Mouse (Mus musculus) liver, embryonic 13.5 days (tissue): Measurements from ENCODE around the gene Chmp5. TPM values are rescaled to one million over a fixed set of nuclear protein-coding genes. Genes with fewer than 3 reads are reported as not detected.

Source experiments
- ATAC-seq: fragments of 200-750 bp; cut with Nextera tagmentation; 2 replicates; pipeline ENCODE4 v1.8.0; 2017; ENCODE audit warnings: low read depth, mild to moderate bottlenecking, moderate number of reproducible peaks, moderate library complexity
- DNase-seq: peaks from one replicate; pipeline ENCODE4 v3.0.0; 2022
- H3K27ac ChIP-seq: fragments of 300-500 bp; sonication (generic); 2 replicates; pipeline ENCODE4 v1.5.1; 2015; ENCODE audit warnings: moderate library complexity, mild to moderate bottlenecking, inconsistent platforms
- H3K27me3 ChIP-seq: fragments of 300-500 bp; sonication (generic); 2 replicates; pipeline ENCODE4 v1.6.1; 2015; ENCODE audit warnings: mild to moderate bottlenecking, inconsistent platforms
- H3K36me3 ChIP-seq: fragments of 300-500 bp; sonication (generic); 2 replicates; pipeline ENCODE4 v1.6.1; 2015; ENCODE audit warnings: mild to moderate bottlenecking, inconsistent platforms
- H3K4me1 ChIP-seq: fragments of 300-500 bp; sonication (generic); replicated peaks from 2 replicates; pipeline ENCODE4 v1.6.1; 2015; ENCODE audit warnings: inconsistent platforms
- H3K4me2 ChIP-seq: fragments of 300-500 bp; sonication (generic); 2 replicates; pipeline ENCODE4 v1.6.1; 2015; ENCODE audit warnings: inconsistent platforms, mild to moderate bottlenecking, moderate library complexity
- H3K4me3 ChIP-seq: fragments of 300-500 bp; sonication (generic); replicated peaks from 2 replicates; pipeline ENCODE4 v1.5.1; 2015; ENCODE audit warnings: mild to moderate bottlenecking, inconsistent platforms
- H3K9ac ChIP-seq: fragments of 300-500 bp; sonication (generic); 2 replicates; pipeline ENCODE4 v1.6.1; 2015; ENCODE audit warnings: mild to moderate bottlenecking, inconsistent platforms
- H3K9me3 ChIP-seq: fragments of 300-500 bp; sonication (generic); replicated peaks from 2 replicates; pipeline ENCODE4 v1.6.1; 2016; ENCODE audit warnings: inconsistent platforms
- WGBS: fragments of 180-500 bp; shearing (Covaris S2); methylation state at CpG from one replicate; pipeline ENCODE4 v1.1.7; 2015; ENCODE audit not compliant: insufficient replicate concordance; 5-methylcytosine and 5-hydroxymethylcytosine counted together
- polyA plus RNA-seq: library from polyadenylated mRNA; unstranded; fragments of >200 nt; fragmentation: Nextera tagmentation; extraction: Ambion mirVana; gene quantifications from 2 replicates; pipeline ENCODE4 v1.2.1, GENCODE M21; 2015

The Chmp5 gene
- polyA plus RNA-seq, result 48.7 and 57.4 TPM in 2 replicates

DNA sequence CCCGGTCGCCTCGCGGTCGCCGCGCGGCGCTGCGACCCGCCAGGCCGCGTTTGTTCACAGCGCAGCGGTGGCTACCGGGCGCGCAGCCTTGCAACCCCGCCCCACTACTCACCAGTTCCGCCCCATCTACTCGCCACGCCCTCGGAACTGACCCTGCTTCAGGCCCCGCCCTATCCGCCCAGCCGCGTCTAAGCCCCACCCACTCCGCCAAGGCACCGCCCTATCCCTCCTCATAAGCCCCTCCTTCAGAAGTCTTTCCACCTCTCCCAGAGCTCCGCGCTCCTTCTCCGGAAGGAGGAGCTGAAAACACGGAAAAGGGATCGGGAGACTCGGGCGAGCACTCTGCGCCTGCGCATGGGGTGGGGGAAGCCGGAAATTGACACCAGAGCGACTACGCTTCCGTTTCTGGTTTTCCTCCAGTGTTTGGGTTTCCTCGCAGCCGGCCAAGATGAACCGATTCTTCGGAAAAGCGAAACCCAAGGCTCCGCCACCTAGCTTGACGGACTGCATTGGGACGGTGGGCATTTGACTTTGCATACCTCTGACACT lies at the start of gene Chmp5, which contains the start of gene Bag1:
Gene Chmp5, plus strand, starts transcription at position 248 of the 549 bp plus-strand sequence.
Gene Bag1, minus strand, starts transcription at position 135 of the 549 bp plus-strand sequence.
- H3K36me3 ChIP-seq, result peaks cover 53% of the 10 kb centered on the region
- H3K27ac ChIP-seq, result peak within 1 kb of the TSS; percentile 94
- under 1% methylated on average over 36 of the region's 50 CpGs for WGBS
- H3K4me2 ChIP-seq, result peak within 1 kb of the TSS; percentile 85
- H3K27me3 ChIP-seq, result no peaks in the 10 kb centered on the region
- peaks cover 46% of the 10 kb centered on the region for H3K4me1 ChIP-seq
- DNase-seq (peak; percentile 99), ATAC-seq (peak; percentile 94)
- peak within 1 kb of the TSS; percentile 97 for H3K4me3 ChIP-seq
- no peaks in the 10 kb centered on the region for H3K9me3 ChIP-seq
- peak within 1 kb of the TSS; percentile 96 for H3K9ac ChIP-seq

DNA sequence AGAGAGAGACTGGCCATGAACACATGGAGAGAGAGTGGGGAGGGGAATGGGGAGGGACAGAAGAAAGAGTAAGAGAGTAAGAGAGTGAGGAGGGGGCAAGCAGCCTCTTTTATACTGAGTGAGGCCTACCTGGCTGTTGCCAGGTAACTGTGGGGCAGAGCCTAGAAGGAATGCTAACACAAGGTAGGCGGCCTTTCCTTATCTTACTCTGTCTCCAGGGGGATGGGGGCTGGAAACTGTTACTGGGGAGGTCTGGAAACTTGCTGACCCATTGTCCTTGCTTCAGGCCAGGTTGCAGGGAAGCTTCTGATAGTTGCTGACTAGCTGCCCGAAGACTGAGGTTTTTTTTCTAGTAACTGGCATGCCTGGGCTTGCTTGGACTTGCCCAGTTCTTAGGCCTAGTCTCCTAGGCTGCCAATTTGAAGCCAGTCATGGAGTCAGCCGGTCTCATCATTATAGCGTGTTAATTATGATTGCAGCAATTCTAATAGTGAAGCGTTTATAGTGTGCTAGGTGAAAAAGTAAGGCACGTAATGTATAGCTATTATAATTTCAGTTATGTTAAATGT lies 49.6 kb upstream of the Chmp5 start:
- Histone ChIP-seq H3K36me3 (no peaks in the 10 kb centered on the region), H3K27ac (no peak overlapping the region), H3K9me3 (no peaks in the 10 kb centered on the region), H3K9ac (no peak overlapping the region), H3K4me1 (peaks cover 19% of the 10 kb centered on the region), H3K27me3 (no peaks in the 10 kb centered on the region), H3K4me2 (no peak overlapping the region), H3K4me3 (no peak overlapping the region)
- DNase-seq (no peak), ATAC-seq (no peak)
- 78% methylated on average over 6 of the region's 6 CpGs for WGBS

DNA sequence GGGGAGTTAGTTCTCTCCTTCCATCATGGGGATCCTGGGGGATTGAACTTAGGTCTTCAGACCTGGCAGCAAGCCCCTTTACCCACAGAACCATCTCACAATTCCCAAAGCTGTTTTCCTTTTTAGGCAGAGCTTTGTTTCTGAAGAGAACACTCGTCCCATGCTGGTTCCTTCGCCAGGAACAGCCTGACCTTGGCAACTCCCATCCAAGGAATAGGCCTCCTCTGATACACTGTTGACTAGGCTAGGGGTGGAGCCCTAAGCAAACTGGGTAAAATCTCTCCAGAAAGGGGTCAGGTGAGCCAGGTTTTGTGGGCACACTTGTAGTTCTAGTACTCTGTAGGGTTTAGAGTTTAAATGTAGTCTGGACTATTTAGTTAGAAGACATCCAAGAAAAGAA lies 48.9 kb upstream of the Chmp5 start:
- Histone ChIP-seq H3K4me2 (no peak overlapping the region), H3K27ac (no peak overlapping the region), H3K9me3 (no peaks in the 10 kb centered on the region), H3K4me3 (no peak overlapping the region), H3K27me3 (no peaks in the 10 kb centered on the region), H3K36me3 (no peaks in the 10 kb centered on the region), H3K4me1 (peaks cover 19% of the 10 kb centered on the region), H3K9ac (no peak overlapping the region)
- DNase-seq, result no peak
- WGBS, result 70% methylated on average over 2 of the region's 2 CpGs
- no peak for ATAC-seq

DNA sequence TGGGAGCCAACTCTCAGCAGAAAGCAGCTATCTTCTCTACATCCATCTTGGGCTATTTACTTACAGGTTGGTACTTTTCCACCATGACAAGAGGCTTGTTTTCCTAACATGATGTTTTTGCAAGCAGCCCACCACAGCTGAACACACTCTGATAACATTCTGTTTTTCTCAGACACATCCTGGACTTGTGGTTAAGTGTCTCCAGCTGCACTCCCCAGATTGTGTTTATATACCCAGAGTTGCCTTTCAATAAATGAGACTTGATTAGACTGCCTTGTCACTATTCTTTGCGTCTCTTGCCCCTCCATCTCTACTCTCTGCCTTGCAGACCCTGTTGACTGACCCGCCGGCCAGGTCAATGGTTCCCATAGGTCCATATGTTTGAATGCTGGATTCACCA lies 48.1 kb upstream of the Chmp5 start:
- Histone ChIP-seq H3K36me3 (no peaks in the 10 kb centered on the region), H3K4me2 (no peak overlapping the region), H3K9me3 (no peaks in the 10 kb centered on the region), H3K4me3 (no peak overlapping the region), H3K27ac (peak overlapping the region; percentile 53), H3K4me1 (peaks cover 19% of the 10 kb centered on the region), H3K27me3 (no peaks in the 10 kb centered on the region), H3K9ac (no peak overlapping the region)
- ATAC-seq (peak; percentile 52; the same call in 1 of the 2 replicates), DNase-seq (no peak)
- WGBS, result 65% methylated on average over 3 of the region's 3 CpGs

DNA sequence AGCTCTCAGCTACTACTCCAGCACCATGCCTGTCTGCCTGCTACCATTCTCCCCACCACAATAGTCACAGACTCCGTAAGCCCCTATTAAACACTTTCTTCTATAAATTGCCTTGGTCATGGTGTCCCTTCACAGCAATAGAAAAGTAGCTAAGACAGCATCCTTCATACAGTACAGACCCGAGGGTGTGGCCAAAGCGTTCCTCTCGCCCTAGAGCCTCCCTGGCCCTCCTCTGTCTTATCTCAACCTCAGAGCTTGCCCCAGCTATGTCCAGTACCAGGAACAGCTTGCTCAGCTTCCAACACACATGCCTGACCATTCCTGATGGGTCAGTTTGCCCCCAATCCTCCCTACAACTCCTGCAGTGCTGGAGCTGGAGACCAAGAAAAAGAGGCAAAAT lies 47.6 kb upstream of the Chmp5 start:
- Histone ChIP-seq H3K27me3 (no peaks in the 10 kb centered on the region), H3K4me2 (no peak overlapping the region), H3K9ac (no peak overlapping the region), H3K4me1 (peaks cover 19% of the 10 kb centered on the region), H3K9me3 (no peaks in the 10 kb centered on the region), H3K27ac (peak overlapping the region; percentile 29; the same call in 1 of the 2 replicates), H3K36me3 (no peaks in the 10 kb centered on the region), H3K4me3 (no peak overlapping the region)
- DNase-seq (no peak), ATAC-seq (peak; percentile 80)
- 59% methylated on average over 4 of the region's 4 CpGs for WGBS

DNA sequence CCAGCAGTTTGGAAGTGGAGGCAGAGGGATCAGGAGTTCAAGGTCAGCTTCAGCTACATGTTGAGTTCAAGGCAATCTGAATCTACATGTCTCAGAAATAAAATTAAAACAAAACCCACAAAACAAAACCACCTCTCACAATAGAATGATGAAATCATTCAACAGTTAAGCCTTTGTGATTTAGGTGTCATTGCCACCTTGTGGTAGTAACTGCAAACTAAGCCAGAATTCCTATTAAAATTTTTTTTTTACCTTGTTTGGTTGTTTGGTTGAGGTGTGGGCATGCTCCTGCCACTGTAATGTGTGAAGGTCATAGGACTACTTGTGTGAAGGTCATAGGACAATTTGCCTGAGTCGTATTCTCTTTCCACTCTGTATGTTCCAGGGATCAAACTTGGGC lies 41.9 kb upstream of the Chmp5 start:
- no peak overlapping the region for H3K4me3 ChIP-seq
- peaks cover 4% of the 10 kb centered on the region; the same call in 1 of the 2 replicates for H3K4me1 ChIP-seq
- no peak overlapping the region for H3K9ac ChIP-seq
- H3K4me2 ChIP-seq, result no peak overlapping the region
- DNase-seq (no peak), ATAC-seq (no peak)
- no peaks in the 10 kb centered on the region for H3K27me3 ChIP-seq
- no peak overlapping the region for H3K27ac ChIP-seq
- H3K9me3 ChIP-seq, result no peaks in the 10 kb centered on the region
- 45% methylated on average over 1 of the region's 1 CpGs for WGBS
- H3K36me3 ChIP-seq, result no peaks in the 10 kb centered on the region

DNA sequence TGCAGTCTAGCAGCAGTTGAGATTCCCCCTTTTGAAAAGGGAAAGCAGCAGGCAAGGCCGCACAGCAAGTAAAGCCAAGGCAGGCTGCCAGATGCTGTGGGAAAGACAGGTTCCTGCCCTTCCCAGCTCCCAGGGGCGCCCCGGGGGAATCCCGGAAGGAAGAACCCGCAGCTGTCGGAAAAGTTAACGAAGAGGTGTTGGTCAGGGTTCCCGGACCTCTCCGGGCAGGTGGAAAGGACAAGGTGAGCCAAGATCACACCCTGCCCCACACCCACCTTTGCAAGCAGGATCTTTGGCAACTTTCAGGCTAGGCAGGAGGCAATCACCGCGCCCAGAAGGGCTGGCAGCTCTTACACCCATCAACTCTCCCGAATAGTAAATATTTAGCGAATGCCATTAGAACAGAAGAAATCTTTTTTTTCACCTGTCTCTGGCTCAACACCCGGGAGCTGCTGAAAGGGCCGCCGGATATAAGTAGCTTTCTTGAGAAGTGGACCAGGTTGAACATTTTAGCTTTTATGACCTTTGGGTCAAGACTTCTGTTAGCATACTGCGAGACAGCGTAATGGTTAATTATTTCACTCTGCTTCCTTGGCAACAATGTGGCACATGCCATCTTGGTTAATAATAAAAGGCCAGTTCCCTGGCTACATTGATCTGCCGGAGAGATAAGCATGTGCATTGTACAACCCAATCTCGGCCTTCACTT lies 39.8 kb upstream of the Chmp5 start:
- Histone ChIP-seq H3K36me3 (no peaks in the 10 kb centered on the region), H3K27me3 (no peaks in the 10 kb centered on the region), H3K9me3 (no peaks in the 10 kb centered on the region), H3K9ac (no peak overlapping the region), H3K4me3 (no peak overlapping the region), H3K27ac (no peak overlapping the region), H3K4me2 (peak overlapping the region; percentile 21; the same call in 1 of the 2 replicates), H3K4me1 (peaks cover 4% of the 10 kb centered on the region; the same call in 1 of the 2 replicates)
- no peak for DNase-seq
- no peak for ATAC-seq
- 42% methylated on average over 20 of the region's 20 CpGs for WGBS

DNA sequence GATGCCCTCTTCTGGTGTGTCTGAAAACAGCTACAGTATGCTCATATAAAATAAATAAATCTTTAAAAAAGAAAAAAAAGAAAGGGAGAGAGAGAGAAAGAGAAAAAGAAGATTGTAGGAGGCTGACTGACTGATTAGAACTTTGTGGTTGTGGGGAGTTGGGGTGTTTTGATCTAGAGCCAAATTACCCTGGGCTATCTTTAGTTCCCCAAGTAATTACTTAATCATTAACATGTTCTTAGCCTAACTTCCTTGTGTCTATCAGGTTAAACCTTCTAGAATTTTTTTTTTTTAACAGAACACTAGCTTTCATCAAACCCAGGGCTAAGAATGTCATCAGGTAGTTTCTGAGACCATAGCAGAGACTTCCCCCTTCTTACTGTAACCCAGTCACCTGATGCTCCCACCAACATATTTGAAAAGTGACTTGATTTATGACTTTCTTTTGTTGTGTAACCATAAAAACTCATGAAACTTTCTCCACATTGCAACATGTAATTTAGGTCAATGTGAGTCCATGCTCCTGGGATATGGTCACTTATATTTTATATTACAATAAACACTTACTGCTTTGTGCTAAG lies 33.8 kb upstream of the Chmp5 start:
- H3K4me3 ChIP-seq, result no peak overlapping the region
- H3K27me3 ChIP-seq, result no peaks in the 10 kb centered on the region
- H3K9ac ChIP-seq, result no peak overlapping the region
- H3K27ac ChIP-seq, result no peak overlapping the region
- no peak for DNase-seq
- H3K4me1 ChIP-seq, result peaks cover 5% of the 10 kb centered on the region
- H3K4me2 ChIP-seq, result no peak overlapping the region
- ATAC-seq, result no peak
- no peaks in the 10 kb centered on the region for H3K36me3 ChIP-seq
- H3K9me3 ChIP-seq, result no peaks in the 10 kb centered on the region

DNA sequence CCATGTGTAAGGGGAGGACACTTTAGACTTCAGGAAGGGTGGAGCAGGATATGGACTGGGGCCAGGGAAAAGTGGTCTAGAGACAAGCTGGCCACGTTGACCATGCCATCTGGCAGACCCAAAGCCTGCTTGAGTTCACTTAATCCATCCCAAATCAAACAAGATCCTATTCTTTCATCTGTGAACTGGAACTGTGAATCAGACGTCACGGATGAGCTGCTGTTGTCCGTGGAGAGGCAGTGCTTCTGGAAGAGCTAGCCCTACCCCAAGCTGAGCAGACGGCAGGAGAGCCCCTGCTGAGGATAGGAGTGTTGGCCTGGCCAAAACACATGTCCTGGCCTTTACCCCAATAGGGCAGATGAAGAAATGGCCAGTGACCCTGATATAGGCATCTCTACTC lies 32.3 kb upstream of the Chmp5 start:
- H3K9ac ChIP-seq, result no peak overlapping the region
- DNase-seq (no peak), ATAC-seq (no peak)
- no peaks in the 10 kb centered on the region for H3K9me3 ChIP-seq
- peaks cover 15% of the 10 kb centered on the region for H3K4me1 ChIP-seq
- 71% methylated on average over 5 of the region's 5 CpGs for WGBS
- H3K4me3 ChIP-seq, result no peak overlapping the region
- no peaks in the 10 kb centered on the region for H3K36me3 ChIP-seq
- no peaks in the 10 kb centered on the region for H3K27me3 ChIP-seq
- no peak overlapping the region for H3K27ac ChIP-seq
- H3K4me2 ChIP-seq, result no peak overlapping the region

DNA sequence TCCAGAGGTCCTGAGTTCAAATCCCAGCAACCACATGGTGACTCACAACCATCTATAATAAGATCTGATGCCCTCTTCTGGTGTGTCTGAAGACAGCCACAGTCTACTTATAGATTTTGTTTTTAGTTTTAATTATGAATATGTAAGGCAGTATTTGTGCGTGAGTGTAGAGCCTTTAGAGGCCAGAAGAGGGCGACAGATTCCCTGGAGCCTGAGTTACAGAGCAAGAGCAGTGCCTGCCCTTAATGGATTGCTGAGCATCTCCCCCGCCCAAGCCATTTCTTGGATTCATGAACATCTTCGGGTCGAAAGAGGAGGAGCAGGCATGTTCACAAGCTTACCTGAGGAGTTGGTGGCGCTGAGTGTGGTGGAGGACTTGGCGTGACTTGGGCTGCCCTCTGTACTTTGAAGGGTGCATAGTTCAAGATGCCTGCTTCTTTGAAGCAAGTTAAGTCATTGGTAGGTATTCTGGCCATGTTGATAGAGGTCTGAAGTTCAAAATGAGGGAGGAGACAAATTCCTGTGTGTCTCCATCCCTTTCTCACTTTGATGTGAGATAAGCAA lies 31.5 kb upstream of the Chmp5 start:
- H3K4me2 ChIP-seq, result no peak overlapping the region
- no peaks in the 10 kb centered on the region for H3K36me3 ChIP-seq
- no peak overlapping the region for H3K9ac ChIP-seq
- no peaks in the 10 kb centered on the region for H3K9me3 ChIP-seq
- H3K4me1 ChIP-seq, result peaks cover 15% of the 10 kb centered on the region
- WGBS, result 78% methylated on average over 7 of the region's 7 CpGs
- H3K27me3 ChIP-seq, result no peaks in the 10 kb centered on the region; the same call in 1 of the 2 replicates
- no peak overlapping the region for H3K4me3 ChIP-seq
- DNase-seq (no peak), ATAC-seq (no peak)
- no peak overlapping the region for H3K27ac ChIP-seq

DNA sequence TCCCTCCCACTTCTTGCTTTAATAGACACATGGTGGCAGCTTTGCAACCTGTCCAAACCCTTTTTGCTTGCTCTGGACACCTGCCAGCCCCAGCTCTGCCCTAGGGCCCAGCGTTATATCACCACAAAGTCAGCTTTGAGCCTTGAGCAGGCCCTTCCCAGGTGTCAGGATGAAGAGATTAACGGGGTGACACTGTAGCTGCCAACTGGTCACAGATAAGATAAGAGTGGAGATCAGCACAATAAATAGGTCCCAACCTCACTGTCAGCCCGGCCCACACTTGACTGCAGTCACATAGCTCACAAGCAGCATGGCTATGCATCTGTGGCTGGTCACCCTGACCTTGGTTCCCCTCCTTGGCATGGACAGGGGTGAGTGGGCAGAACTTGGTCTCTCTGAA lies 28.4 kb upstream of the Chmp5 start, which contains the start of gene Spink4:
Gene Spink4, plus strand, starts transcription at position 268 of the 400 bp plus-strand sequence.
- no peaks in the 10 kb centered on the region for H3K36me3 ChIP-seq
- no peak within 1 kb of the TSS for H3K27ac ChIP-seq
- no peak within 1 kb of the TSS for H3K4me3 ChIP-seq
- peak; percentile 83 for ATAC-seq
- no peak within 1 kb of the TSS for H3K9ac ChIP-seq
- DNase-seq, result peak; percentile 8
- H3K9me3 ChIP-seq, result no peaks in the 10 kb centered on the region
- H3K4me1 ChIP-seq, result peaks cover 15% of the 10 kb centered on the region
- no peak within 1 kb of the TSS for H3K4me2 ChIP-seq
- 12% methylated on average over 3 of the region's 3 CpGs for WGBS
- no peaks in the 10 kb centered on the region; the same call in 1 of the 2 replicates for H3K27me3 ChIP-seq
